Mouse (Mus musculus): ENCODE results near the gene Sqor. TPM values are rescaled to one million over a fixed set of nuclear protein-coding genes. Genes with fewer than 3 reads are reported as not detected.

The Sqor gene
- polyA plus RNA-seq, 1 experiment = 5.3 TPM

DNA sequence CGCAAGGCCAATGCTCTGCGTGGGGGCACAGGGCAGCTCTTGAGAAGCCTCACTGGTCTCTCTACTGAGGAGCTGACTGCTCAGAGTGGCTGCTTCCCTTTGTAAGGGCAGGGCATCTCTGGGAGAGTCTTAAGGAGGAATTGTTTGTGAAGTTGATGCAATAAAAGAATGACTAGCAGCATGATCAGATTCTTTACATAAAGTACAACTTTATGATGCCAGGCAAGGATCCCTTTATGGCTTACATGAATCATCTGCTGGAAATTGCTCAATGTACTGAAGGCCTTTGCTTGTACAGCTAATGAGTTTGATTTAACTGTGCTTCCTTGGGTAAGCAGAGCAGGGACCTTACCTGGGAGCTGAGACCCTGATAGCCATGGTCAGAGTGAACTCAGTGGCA, 18.7 kb downstream of the Sqor start:
- TF ChIP-seq CEBPB (IDR thresholded peaks at IDR 0.05; ENCODE audit: low read depth) (no peak), CTCF (IDR thresholded peaks at IDR 0.05; ENCODE audit: control insufficient read depth, insufficient read depth, insufficient read length) (no peak), USF1 (IDR thresholded peaks at IDR 0.05; ENCODE audit: low read depth) (no peak), FOSL1 (IDR thresholded peaks at IDR 0.05; ENCODE audit: insufficient read depth, low read length, poor library complexity, severe bottlenecking) (no peak), MAX (IDR thresholded peaks at IDR 0.05) (no peak), MYOD1 (IDR thresholded peaks at IDR 0.05; ENCODE audit: control insufficient read depth, insufficient read length, low read depth) (no peak), MYOG (IDR thresholded peaks at IDR 0.05; ENCODE audit: control insufficient read depth, extremely low read depth, insufficient read length) (no peak)
- Histone ChIP-seq H3K27me3 (ENCODE audit: control insufficient read depth, insufficient read depth, insufficient read length) (no peaks in the 10 kb centered on the region), H3K79me2 (ENCODE audit: control insufficient read depth, insufficient read depth) (no peaks in the 10 kb centered on the region), H3K4me3 (ENCODE audit: insufficient read depth, poor library complexity, severe bottlenecking) (no peak overlapping the region), H3K79me3 (ENCODE audit: low read depth) (no peaks in the 10 kb centered on the region), H3K36me3 (ENCODE audit: control insufficient read depth, insufficient read depth) (no peaks in the 10 kb centered on the region), H3ac (ENCODE audit: control insufficient read depth, insufficient read length, low read depth) (no peak overlapping the region)

DNA sequence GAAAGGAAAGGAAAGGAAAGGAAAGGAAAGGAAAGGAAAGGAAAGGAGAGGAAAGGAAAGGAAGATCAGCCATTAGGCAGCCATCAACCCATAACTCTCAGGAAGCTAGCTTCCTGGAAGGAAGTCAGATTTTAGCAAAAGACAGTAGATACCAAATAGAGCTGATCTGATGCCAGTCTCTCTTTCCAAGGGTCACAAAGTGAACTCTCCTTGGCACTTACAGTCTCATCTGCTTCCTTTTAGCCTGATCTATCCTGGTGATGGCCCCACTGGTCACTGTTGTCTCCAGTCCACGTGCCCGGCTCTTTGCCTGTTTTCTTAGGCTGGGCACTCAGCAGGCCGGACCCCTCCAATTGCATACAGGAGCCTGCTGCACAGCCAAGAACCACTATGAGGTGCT, 19.7 kb downstream of the Sqor start:
- no peaks in the 10 kb centered on the region for H3K79me2 ChIP-seq (ENCODE audit: control insufficient read depth, insufficient read depth)

DNA sequence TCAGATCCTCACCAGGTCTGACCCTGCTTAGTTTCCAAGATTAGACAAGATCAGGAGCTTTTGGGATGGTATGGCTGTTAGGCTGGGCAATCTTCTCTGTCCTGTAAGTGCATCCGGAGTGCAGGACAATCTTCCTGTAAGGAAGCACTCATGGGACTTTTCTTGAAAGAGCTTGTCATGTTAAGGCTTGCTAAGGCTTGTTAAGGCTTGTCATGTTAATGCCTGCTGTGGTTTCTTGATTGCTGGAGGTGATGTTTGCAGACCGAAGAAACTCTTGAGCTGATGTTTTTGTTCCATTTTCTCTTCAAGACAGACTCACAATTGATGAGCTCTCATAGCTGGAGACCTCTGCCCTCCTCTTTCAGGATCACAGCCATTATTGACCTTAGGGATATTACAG, 21.1 kb downstream of the Sqor start:
- H3K4me3 ChIP-seq (ENCODE audit: insufficient read depth, poor library complexity, severe bottlenecking) = no peak overlapping the region
- H3K36me3 ChIP-seq (ENCODE audit: control insufficient read depth, insufficient read depth) = no peaks in the 10 kb centered on the region
- no peaks in the 10 kb centered on the region for H3K79me2 ChIP-seq (ENCODE audit: control insufficient read depth, insufficient read depth)
- TF ChIP-seq MYOG (IDR thresholded peaks at IDR 0.05; ENCODE audit: control insufficient read depth, extremely low read depth, insufficient read length) (no peak), CEBPB (IDR thresholded peaks at IDR 0.05; ENCODE audit: low read depth) (no peak), MAX (IDR thresholded peaks at IDR 0.05) (no peak), USF1 (IDR thresholded peaks at IDR 0.05; ENCODE audit: low read depth) (no peak), MYOD1 (IDR thresholded peaks at IDR 0.05; ENCODE audit: control insufficient read depth, insufficient read length, low read depth) (no peak), CTCF (IDR thresholded peaks at IDR 0.05; ENCODE audit: control insufficient read depth, insufficient read depth, insufficient read length) (no peak), FOSL1 (IDR thresholded peaks at IDR 0.05; ENCODE audit: insufficient read depth, low read length, poor library complexity, severe bottlenecking) (no peak)
- H3ac ChIP-seq (ENCODE audit: control insufficient read depth, insufficient read length, low read depth) = no peak overlapping the region
- no peaks in the 10 kb centered on the region for H3K79me3 ChIP-seq (ENCODE audit: low read depth)
- H3K27me3 ChIP-seq (ENCODE audit: control insufficient read depth, insufficient read depth, insufficient read length) = no peaks in the 10 kb centered on the region

More for the DNA sequence above, 19.7 kb downstream of the Sqor start:
- no peak overlapping the region for H3K4me3 ChIP-seq (ENCODE audit: insufficient read depth, poor library complexity, severe bottlenecking)
- no peaks in the 10 kb centered on the region for H3K27me3 ChIP-seq (ENCODE audit: control insufficient read depth, insufficient read depth, insufficient read length)
- H3K79me3 ChIP-seq (ENCODE audit: low read depth) = no peaks in the 10 kb centered on the region
- TF ChIP-seq MYOG (IDR thresholded peaks at IDR 0.05; ENCODE audit: control insufficient read depth, extremely low read depth, insufficient read length) (no peak), MAX (IDR thresholded peaks at IDR 0.05) (no peak), CTCF (IDR thresholded peaks at IDR 0.05; ENCODE audit: control insufficient read depth, insufficient read depth, insufficient read length) (no peak), USF1 (IDR thresholded peaks at IDR 0.05; ENCODE audit: low read depth) (no peak), MYOD1 (IDR thresholded peaks at IDR 0.05; ENCODE audit: control insufficient read depth, insufficient read length, low read depth) (no peak), FOSL1 (IDR thresholded peaks at IDR 0.05; ENCODE audit: insufficient read depth, low read length, poor library complexity, severe bottlenecking) (no peak), CEBPB (IDR thresholded peaks at IDR 0.05; ENCODE audit: low read depth) (no peak)
- no peaks in the 10 kb centered on the region for H3K36me3 ChIP-seq (ENCODE audit: control insufficient read depth, insufficient read depth)
- no peak overlapping the region for H3ac ChIP-seq (ENCODE audit: control insufficient read depth, insufficient read length, low read depth)

DNA sequence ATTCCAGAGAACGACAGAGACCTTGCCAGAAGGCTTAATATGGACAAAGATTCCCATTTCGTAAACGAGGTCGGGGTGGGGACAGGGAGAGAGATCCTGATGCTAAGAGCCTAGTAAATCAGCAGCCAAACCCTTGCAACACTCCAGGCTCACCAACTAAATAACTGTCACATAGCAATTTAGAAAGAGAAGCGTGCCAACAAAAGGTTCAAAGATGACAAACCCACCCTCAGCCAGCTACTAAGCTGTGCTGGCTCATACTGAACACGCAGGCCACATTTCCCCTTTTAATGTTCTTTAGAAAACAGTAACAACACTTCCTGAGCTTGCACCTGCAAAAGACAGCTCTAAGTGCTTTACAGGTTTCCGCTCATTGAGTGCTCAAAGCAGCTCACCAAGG, 24.3 kb downstream of the Sqor start:
- H3K79me2 ChIP-seq (ENCODE audit: control insufficient read depth, insufficient read depth) = no peaks in the 10 kb centered on the region
- H3K27me3 ChIP-seq (ENCODE audit: control insufficient read depth, insufficient read depth, insufficient read length) = no peaks in the 10 kb centered on the region
- no peaks in the 10 kb centered on the region for H3K79me3 ChIP-seq (ENCODE audit: low read depth)
- no peaks in the 10 kb centered on the region for H3K36me3 ChIP-seq (ENCODE audit: control insufficient read depth, insufficient read depth)
- H3ac ChIP-seq (ENCODE audit: control insufficient read depth, insufficient read length, low read depth) = no peak overlapping the region
- TF ChIP-seq CEBPB (IDR thresholded peaks at IDR 0.05; ENCODE audit: low read depth) = no peak
- no peak for TF ChIP-seq MYOG (IDR thresholded peaks at IDR 0.05; ENCODE audit: control insufficient read depth, extremely low read depth, insufficient read length)
- H3K4me3 ChIP-seq (ENCODE audit: insufficient read depth, poor library complexity, severe bottlenecking) = no peak overlapping the region

DNA sequence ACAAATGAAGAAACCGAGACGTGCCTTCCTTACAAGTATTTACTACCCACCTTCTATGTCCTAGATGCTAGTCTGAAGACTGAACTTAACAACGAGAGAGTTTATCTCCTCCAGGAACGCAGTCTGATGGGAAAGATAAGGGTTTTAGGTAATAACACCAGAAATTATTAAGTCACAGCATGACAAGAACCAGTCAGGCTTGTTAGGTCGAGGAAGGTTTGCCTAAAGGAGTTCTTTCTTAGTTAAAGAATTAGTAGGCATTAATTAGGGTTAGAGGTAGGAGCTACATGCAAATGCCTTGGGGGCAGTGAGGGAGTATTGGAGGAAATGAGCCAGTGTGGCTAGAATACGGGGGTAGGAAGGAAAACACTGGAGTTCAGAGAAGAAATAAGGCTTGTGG, 24.7 kb downstream of the Sqor start:
- Histone ChIP-seq H3K79me2 (ENCODE audit: control insufficient read depth, insufficient read depth) (no peaks in the 10 kb centered on the region), H3K4me3 (ENCODE audit: insufficient read depth, poor library complexity, severe bottlenecking) (no peak overlapping the region)
- TF ChIP-seq CTCF (IDR thresholded peaks at IDR 0.05; ENCODE audit: control insufficient read depth, insufficient read depth, insufficient read length) (no peak), MYOD1 (IDR thresholded peaks at IDR 0.05; ENCODE audit: control insufficient read depth, insufficient read length, low read depth) (no peak), MYOG (IDR thresholded peaks at IDR 0.05; ENCODE audit: control insufficient read depth, extremely low read depth, insufficient read length) (no peak), FOSL1 (IDR thresholded peaks at IDR 0.05; ENCODE audit: insufficient read depth, low read length, poor library complexity, severe bottlenecking) (no peak), USF1 (IDR thresholded peaks at IDR 0.05; ENCODE audit: low read depth) (no peak), MAX (IDR thresholded peaks at IDR 0.05) (no peak), CEBPB (IDR thresholded peaks at IDR 0.05; ENCODE audit: low read depth) (no peak)

DNA sequence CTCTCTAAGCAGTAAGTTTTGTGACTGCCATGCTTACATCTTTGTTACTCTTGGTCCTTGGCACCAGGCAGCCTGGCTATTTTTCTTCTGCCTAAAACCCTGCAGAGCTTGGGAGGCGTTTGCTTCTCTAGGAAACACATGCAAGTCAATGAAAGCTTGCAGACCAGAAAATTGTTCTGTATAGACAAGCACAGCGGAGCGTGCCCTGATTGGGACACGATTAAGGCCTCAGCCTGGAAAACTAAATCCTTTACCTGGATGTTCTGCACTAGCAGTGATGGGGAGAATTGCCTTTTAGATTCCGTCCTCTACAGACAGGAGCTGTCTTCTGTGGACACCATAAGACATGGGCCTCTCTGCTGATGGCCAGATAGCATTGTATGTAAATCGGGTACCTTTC, 39.4 kb downstream of the Sqor start:
- Histone ChIP-seq H3K79me2 (ENCODE audit: control insufficient read depth, insufficient read depth) (no peaks in the 10 kb centered on the region), H3K79me3 (ENCODE audit: low read depth) (no peaks in the 10 kb centered on the region), H3K4me3 (ENCODE audit: insufficient read depth, poor library complexity, severe bottlenecking) (no peak overlapping the region), H3ac (ENCODE audit: control insufficient read depth, insufficient read length, low read depth) (no peak overlapping the region), H3K36me3 (ENCODE audit: control insufficient read depth, insufficient read depth) (no peaks in the 10 kb centered on the region), H3K27me3 (ENCODE audit: control insufficient read depth, insufficient read depth, insufficient read length) (no peaks in the 10 kb centered on the region)
- TF ChIP-seq CTCF (IDR thresholded peaks at IDR 0.05; ENCODE audit: control insufficient read depth, insufficient read depth, insufficient read length) = no peak
- TF ChIP-seq FOSL1 (IDR thresholded peaks at IDR 0.05; ENCODE audit: insufficient read depth, low read length, poor library complexity, severe bottlenecking) = no peak
- no peak for TF ChIP-seq MYOD1 (IDR thresholded peaks at IDR 0.05; ENCODE audit: control insufficient read depth, insufficient read length, low read depth)

More for the DNA sequence above, 24.7 kb downstream of the Sqor start:
- Histone ChIP-seq H3K27me3 (ENCODE audit: control insufficient read depth, insufficient read depth, insufficient read length) (no peaks in the 10 kb centered on the region), H3K36me3 (ENCODE audit: control insufficient read depth, insufficient read depth) (no peaks in the 10 kb centered on the region), H3K79me3 (ENCODE audit: low read depth) (no peaks in the 10 kb centered on the region), H3ac (ENCODE audit: control insufficient read depth, insufficient read length, low read depth) (no peak overlapping the region)

Measured in C2C12 (cell line).